Mouse (Mus musculus) neural tube, postnatal 0 days (tissue): ENCODE data around the gene Hipk3. TPM values are rescaled to one million over a fixed set of nuclear protein-coding genes. Genes with fewer than 3 reads are reported as not detected.

ENCODE experiments used
- microRNA counts: library from miRNA; unstranded; fragments of <30 nt; microRNA quantifications from one replicate; lab custom pipeline; 2015
- microRNA-seq: library from miRNA; unstranded; fragments of <30 nt; microRNA quantifications from one replicate; pipeline ENCODE4, GENCODE M21; 2016
- polyA plus RNA-seq: library from polyadenylated mRNA; unstranded; fragments of >200 nt; fragmentation: Nextera tagmentation; extraction: Ambion mirVana; gene quantifications from 2 replicates; pipeline ENCODE4 v1.2.1, GENCODE M21; 2015

Gene Hipk3
- polyA plus RNA-seq: 7.8 and 8.3 TPM in 2 replicates

GRCm38 (mm10) chr2:104493951-104494800, at the start of gene Hipk3:
Hipk3 (minus strand) TSS chr2:104494446.

GRCm38 (mm10) chr2:104410963-104411545, 83.2 kb downstream of the Hipk3 start, which contains the start of gene D430041D05Rik:
D430041D05Rik (minus strand) TSS chr2:104411013.

MicroRNAs within 50 kb of the gene (microRNA counts, 519-probe panel; counts per million panel counts)
- 40.5 counts per million for microRNA mmu-miR-1902 (lab: Ali Mortazavi, UCI)

Small RNA genes lying within 50 kb of the gene (microRNA-seq; reads per million reads assigned to microRNA genes)
- not detected for gene Mir1902

Other genes with a start within 250 kb of the Hipk3 start
- 6.8 and 8.8 TPM in 2 replicates for gene D430041D05Rik, start 83.4 kb downstream of the Hipk3 start, polyA plus RNA-seq
- 58.7 and 59.4 TPM in 2 replicates for gene Cstf3, start 96.1 kb upstream of the Hipk3 start, polyA plus RNA-seq
- 60.2 and 65.9 TPM in 2 replicates for gene Tcp11l1, start 217.7 kb upstream of the Hipk3 start, polyA plus RNA-seq
- gene Pin1rt1, start 221.9 kb upstream of the Hipk3 start, polyA plus RNA-seq: not detected in 2 replicates
- gene Depdc7, start 248.4 kb upstream of the Hipk3 start, polyA plus RNA-seq: 2.5 and 2.8 TPM in 2 replicates